Mouse (Mus musculus): ENCODE data around the gene Ppfibp2.

DNA sequence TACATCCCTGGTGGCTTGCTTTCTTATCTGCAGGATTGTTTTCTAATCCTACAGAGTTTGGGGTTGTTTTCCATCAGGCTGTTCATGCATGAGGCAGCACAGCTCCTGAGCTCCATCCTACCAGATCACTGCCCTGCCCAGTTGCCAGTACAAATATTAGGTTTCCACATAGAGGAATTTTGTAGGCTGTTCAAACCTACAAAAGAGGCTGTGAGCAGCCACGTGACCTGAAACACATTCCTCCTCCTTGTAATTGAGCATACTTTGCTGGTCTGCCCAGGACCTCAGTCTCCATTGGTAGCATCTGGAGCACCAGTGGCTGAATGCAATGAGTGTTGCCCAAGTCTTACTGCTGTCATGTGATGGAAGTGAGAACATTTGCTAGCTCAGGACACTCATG lies 104.9 kb downstream of the Ppfibp2 start:
- TF ChIP-seq TCF12 (IDR thresholded peaks at IDR 0.05; ENCODE audit: insufficient read depth, poor library complexity, severe bottlenecking) (no peak), POLR2A (IDR thresholded peaks at IDR 0.05; ENCODE audit: insufficient read length, low read depth) (no peak), TCF3 (IDR thresholded peaks at IDR 0.05; ENCODE audit: insufficient read length, low read depth) (no peak), MAX (IDR thresholded peaks at IDR 0.05; ENCODE audit: low read depth) (no peak), MYOG (IDR thresholded peaks at IDR 0.05; ENCODE audit: control insufficient read depth in 1 of 3, insufficient read depth in 1 of 3, insufficient read length in 2 of 3, low read depth in 2 of 3) (no peak), POLR2AphosphoS2 (IDR thresholded peaks at IDR 0.05; ENCODE audit: insufficient read length, low read depth) (no peak), USF1 (IDR thresholded peaks at IDR 0.05; ENCODE audit: low read depth) (no peak), E2F4 (IDR thresholded peaks at IDR 0.05; ENCODE audit: insufficient read depth) (no peak), SRF (IDR thresholded peaks at IDR 0.05; ENCODE audit: control insufficient read depth, insufficient read length, low read depth) (no peak)
